ENCODE assay signal across 15 mouse cellular contexts in the genomic region with DNA sequence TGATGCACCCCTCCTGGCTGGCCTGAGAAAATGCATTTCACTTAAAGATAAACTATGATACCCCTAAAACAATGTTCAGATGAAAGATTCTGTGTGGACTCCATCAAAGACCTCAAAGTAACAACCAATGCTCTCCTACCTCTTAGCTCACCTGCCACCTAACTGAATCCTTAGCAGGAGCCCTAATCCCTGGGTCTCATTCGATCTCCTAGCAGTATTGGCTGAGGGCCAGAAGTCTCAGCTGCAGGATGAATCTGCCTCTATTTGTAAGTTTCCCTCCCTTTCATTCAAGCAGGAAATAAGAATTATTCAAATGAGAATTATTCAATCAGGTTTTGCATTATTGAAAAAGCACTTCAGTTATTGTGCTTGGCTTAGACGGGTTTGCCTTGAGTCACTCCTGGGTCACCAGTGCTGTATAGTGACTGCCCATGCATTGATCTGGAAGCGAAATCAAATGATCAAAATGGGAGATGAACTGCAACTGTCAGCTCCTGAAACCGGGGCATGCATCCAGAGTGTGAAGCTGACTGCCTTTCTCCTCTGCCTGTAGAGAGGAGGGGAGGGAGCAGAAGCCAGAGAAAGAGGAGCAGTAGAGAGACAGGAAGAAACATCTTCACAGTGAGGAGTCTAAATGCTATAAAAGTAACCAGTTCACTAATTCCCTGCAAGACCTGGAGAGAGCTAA.
DNase-seq lines count a peak whose midpoint lies in the region; ATAC-seq lines count a peak whose summit lies in the region.
"Had no signal": no experiment of that assay in that cellular context is flagged by ENCODE, and none has a peak within 500 bp of the region (broad histone marks: within the 10 kb centered on the region; RNA-seq: fewer than 3 reads in every experiment).

No protein-coding gene starts in this region.

- intact Hi-C loops in left cerebral cortex, postnatal 4 days (cut with DNase I) = no loop called here
- intact Hi-C loops in left cerebral cortex, postnatal 36 days (cut with DNase I) = no loop called here

- H3K4me2 ChIP-seq in hindbrain, embryonic 14.5 days (replicated peaks) = no peak overlapping the region
- H3K4me2 ChIP-seq in neural tube, embryonic 14.5 days (ENCODE audit: low read depth, low read length) = no peak overlapping the region
- H3K4me2 ChIP-seq: liver, embryonic 11.5 days had no signal

- no peaks in the 10 kb centered on the region for H3K36me3 ChIP-seq in hindbrain, embryonic 14.5 days (replicated peaks; ENCODE audit: control insufficient read depth, insufficient read depth)
- H3K36me3 ChIP-seq in neural tube, embryonic 14.5 days (ENCODE audit: control insufficient read depth, insufficient read depth, low read length) = no peaks in the 10 kb centered on the region

- no peak overlapping the region for H3K9ac ChIP-seq in hindbrain, embryonic 14.5 days
- no peak overlapping the region for H3K9ac ChIP-seq in neural tube, embryonic 14.5 days (replicated peaks; ENCODE audit: low read depth, low read length)

- H3K4me1 ChIP-seq in hindbrain, embryonic 14.5 days (replicated peaks; ENCODE audit: control insufficient read depth, insufficient read depth, low read length) = peaks cover 13% of the 10 kb centered on the region
- no peaks in the 10 kb centered on the region for H3K4me1 ChIP-seq in neural tube, embryonic 14.5 days (ENCODE audit: control insufficient read depth, insufficient read depth, low read length)

- no peaks in the 10 kb centered on the region for H3K27me3 ChIP-seq in hindbrain, embryonic 14.5 days (ENCODE audit: control insufficient read depth, insufficient read depth, low read length)
- H3K27me3 ChIP-seq in neural tube, embryonic 14.5 days (ENCODE audit: control insufficient read depth, insufficient read depth, low read length) = no peaks in the 10 kb centered on the region
- H3K27me3 ChIP-seq: CH12.LX, Patski had no signal

- peak; percentile 79 for ATAC-seq in hindbrain, embryonic 14.5 days (ENCODE audit: low FRiP score)
- peak; percentile 75; the same call in 1 of the 2 replicates for ATAC-seq in neural tube, embryonic 14.5 days (ENCODE audit: low read depth)
- no peak for ATAC-seq in CD4-positive, CD25-positive, alpha-beta regulatory T cell, adult 4 months
- ATAC-seq: intestine, embryonic 16.5 days; Patski had no signal

- WGBS in hindbrain, embryonic 14.5 days = 31% methylated on average over 4 of the region's 4 CpGs
- WGBS in neural tube, embryonic 14.5 days = 32% methylated on average over 4 of the region's 4 CpGs

- no peak overlapping the region for H3K4me3 ChIP-seq in hindbrain, embryonic 14.5 days (replicated peaks; ENCODE audit: low read length)
- no peak overlapping the region for H3K4me3 ChIP-seq in neural tube, embryonic 14.5 days (ENCODE audit: low read depth, low read length)

- H3K27ac ChIP-seq in hindbrain, embryonic 14.5 days = peak overlapping the region; percentile 40; the same call in 1 of the 2 replicates
- H3K27ac ChIP-seq in neural tube, embryonic 14.5 days (ENCODE audit: low read depth, low read length) = no peak overlapping the region; the same call in 1 of the 2 replicates

- DNase-seq in left cerebral cortex, postnatal 4 days = peak; percentile 70
- DNase-seq in left cerebral cortex, postnatal 36 days (ENCODE audit: low spot score in 2 of 2) = no peak
- peak; percentile 80 for DNase-seq in cerebellum, postnatal 10 days
- DNase-seq in hindbrain, embryonic 14.5 days (ENCODE audit: low spot score) = peak; percentile 55
- DNase-seq in embryo, embryonic 9.5 days (ENCODE audit: extremely low spot score) = no peak
- DNase-seq: heart, adult 18-20 months; kidney, postnatal 4 days; lung, postnatal 10 days; spleen, adult 18-20 months had no signal

- no peaks in the 10 kb centered on the region for H3K9me3 ChIP-seq in hindbrain, embryonic 14.5 days (ENCODE audit: control insufficient read depth, low read length)
- no peaks in the 10 kb centered on the region for H3K9me3 ChIP-seq in neural tube, embryonic 14.5 days (ENCODE audit: control insufficient read depth, low read length)

Comparison
In these comparisons a context has a peak if more than half of its experiments do, and no peak if none do; other contexts are left out.
1. DNase-seq: peak in left cerebral cortex, postnatal 4 days (single experiment), cerebellum, postnatal 10 days (2 of 2) and hindbrain, embryonic 14.5 days (single experiment); none in left cerebral cortex, postnatal 36 days (0 of 2) and embryo, embryonic 9.5 days (single experiment).